Mouse (Mus musculus): Measurements from ENCODE around the gene Serpina1b. TPM values are rescaled to one million over a fixed set of nuclear protein-coding genes. Genes with fewer than 3 reads are reported as not detected.

Gene Serpina1b
- polyA plus RNA-seq, 1 experiment from 2014 or later, result not detected

- Histone ChIP-seq H3K4me3 (ENCODE audit: control insufficient read depth in 1 of 2, insufficient read depth in 1 of 2, low read depth in 1 of 2, low read length in 2 of 2) (no peak overlapping the region), H3K27ac (replicated peaks in 1 of 2; ENCODE audit: control insufficient read depth in 1 of 2, insufficient read depth in 1 of 2, low read depth in 2 of 2, low read length in 2 of 2) (no peak overlapping the region), H3K4me2 (ENCODE audit: low read length) (no peak overlapping the region), H3K27me3 (ENCODE audit: control insufficient read depth, insufficient read depth, low read length) (no peaks in the 10 kb centered on the region), H3K9ac (ENCODE audit: low read length) (no peak overlapping the region), H3K36me3 (ENCODE audit: control insufficient read depth, insufficient read depth, low read length) (no peaks in the 10 kb centered on the region), H3K9me3 (ENCODE audit: control insufficient read depth, low read length) (no peaks in the 10 kb centered on the region), H3K4me1 (ENCODE audit: control insufficient read depth in 2 of 2, insufficient read depth in 2 of 2, low read length in 2 of 2) (peaks cover 0 to 2% of the 10 kb centered on the region in 2 experiments; a peak in 1 of 4 replicates)
- ATAC-seq (ENCODE audit: insufficient number of reproducible peaks, insufficient read depth, low FRiP score, low read depth), result no peak
- WGBS, result 78% methylated on average over 4 of the region's 4 CpGs
Observed at GRCm38 (mm10) chr12:103700144-103700750, 129.9 kb downstream of the Serpina1b start.

GRCm38 (mm10) chr12:103695429-103695828 is 134.7 kb downstream of the Serpina1b start, which contains the start of gene Serpina1f:
Gene Serpina1f (minus strand): TSS chr12:103695529.
- Histone ChIP-seq H3K27ac (replicated peaks in 1 of 2; ENCODE audit: control insufficient read depth in 1 of 2, insufficient read depth in 1 of 2, low read depth in 2 of 2, low read length in 2 of 2) (no peak within 1 kb of the TSS), H3K27me3 (ENCODE audit: control insufficient read depth, insufficient read depth, low read length) (no peaks in the 10 kb centered on the region), H3K9ac (ENCODE audit: low read length) (no peak within 1 kb of the TSS), H3K4me3 (ENCODE audit: control insufficient read depth in 1 of 2, insufficient read depth in 1 of 2, low read depth in 1 of 2, low read length in 2 of 2) (no peak within 1 kb of the TSS), H3K4me2 (ENCODE audit: low read length) (no peak within 1 kb of the TSS), H3K36me3 (ENCODE audit: control insufficient read depth, insufficient read depth, low read length) (no peaks in the 10 kb centered on the region), H3K9me3 (ENCODE audit: control insufficient read depth, low read length) (no peaks in the 10 kb centered on the region), H3K4me1 (ENCODE audit: control insufficient read depth in 2 of 2, insufficient read depth in 2 of 2, low read length in 2 of 2) (peaks cover 0 to 5% of the 10 kb centered on the region in 2 experiments; a peak in 1 of 4 replicates)
- 84% methylated on average over 8 of the region's 8 CpGs for WGBS
- ATAC-seq (ENCODE audit: insufficient number of reproducible peaks, insufficient read depth, low FRiP score, low read depth), result no peak

GRCm38 (mm10) chr12:103688221-103688814 is 141.9 kb downstream of the Serpina1b start:
- no peaks in the 10 kb centered on the region for H3K9me3 ChIP-seq (ENCODE audit: control insufficient read depth, low read length)
- H3K36me3 ChIP-seq (ENCODE audit: control insufficient read depth, insufficient read depth, low read length), result no peaks in the 10 kb centered on the region
- H3K4me1 ChIP-seq (ENCODE audit: control insufficient read depth in 2 of 2, insufficient read depth in 2 of 2, low read length in 2 of 2), result peaks cover 0 to 6% of the 10 kb centered on the region in 2 experiments; a peak in 1 of 4 replicates
- no peak overlapping the region for H3K4me3 ChIP-seq (ENCODE audit: control insufficient read depth in 1 of 2, insufficient read depth in 1 of 2, low read depth in 1 of 2, low read length in 2 of 2)
- H3K9ac ChIP-seq (ENCODE audit: low read length), result no peak overlapping the region
- H3K4me2 ChIP-seq (ENCODE audit: low read length), result no peak overlapping the region
- WGBS, result 23% methylated on average over 3 of the region's 3 CpGs
- ATAC-seq (ENCODE audit: insufficient number of reproducible peaks, insufficient read depth, low FRiP score, low read depth), result no peak
- H3K27ac ChIP-seq (replicated peaks in 1 of 2; ENCODE audit: control insufficient read depth in 1 of 2, insufficient read depth in 1 of 2, low read depth in 2 of 2, low read length in 2 of 2), result no peak overlapping the region
- H3K27me3 ChIP-seq (ENCODE audit: control insufficient read depth, insufficient read depth, low read length), result no peaks in the 10 kb centered on the region

- no peak overlapping the region for H3K4me3 ChIP-seq (ENCODE audit: control insufficient read depth in 1 of 2, insufficient read depth in 1 of 2, low read depth in 1 of 2, low read length in 2 of 2)
- peaks cover 0 to 6% of the 10 kb centered on the region in 2 experiments; a peak in 1 of 4 replicates for H3K4me1 ChIP-seq (ENCODE audit: control insufficient read depth in 2 of 2, insufficient read depth in 2 of 2, low read length in 2 of 2)
- no peaks in the 10 kb centered on the region for H3K27me3 ChIP-seq (ENCODE audit: control insufficient read depth, insufficient read depth, low read length)
- no peaks in the 10 kb centered on the region for H3K36me3 ChIP-seq (ENCODE audit: control insufficient read depth, insufficient read depth, low read length)
- no peak overlapping the region for H3K9ac ChIP-seq (ENCODE audit: low read length)
- ATAC-seq (ENCODE audit: insufficient number of reproducible peaks, insufficient read depth, low FRiP score, low read depth), result no peak
- no peak overlapping the region for H3K27ac ChIP-seq (replicated peaks in 1 of 2; ENCODE audit: control insufficient read depth in 1 of 2, insufficient read depth in 1 of 2, low read depth in 2 of 2, low read length in 2 of 2)
- H3K9me3 ChIP-seq (ENCODE audit: control insufficient read depth, low read length), result no peaks in the 10 kb centered on the region
- H3K4me2 ChIP-seq (ENCODE audit: low read length), result no peak overlapping the region
- 62% methylated on average over 7 of the region's 7 CpGs for WGBS
Observed at GRCm38 (mm10) chr12:103687021-103687420, 143.2 kb downstream of the Serpina1b start.

DNA sequence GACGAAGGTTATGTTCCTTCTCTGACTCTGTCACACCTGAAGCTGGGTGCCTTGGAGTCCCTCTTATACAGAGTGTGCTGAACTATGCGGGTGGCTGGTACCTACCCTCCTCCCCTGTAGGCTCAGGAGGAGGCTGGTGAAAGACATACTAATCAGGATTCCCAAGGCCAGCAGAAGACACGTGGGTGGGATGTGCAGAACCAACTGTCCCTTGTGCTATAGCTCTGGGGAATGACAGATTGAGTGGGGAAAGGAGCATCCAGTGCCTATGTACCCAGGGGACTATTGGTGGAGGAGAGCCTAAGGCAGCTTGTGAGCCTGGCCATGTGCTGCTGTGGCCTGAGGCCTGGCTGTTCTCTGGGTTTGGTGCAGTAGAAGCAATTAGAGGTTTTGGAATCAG is 144.1 kb downstream of the Serpina1b start:
- Histone ChIP-seq H3K4me1 (ENCODE audit: control insufficient read depth in 2 of 2, insufficient read depth in 2 of 2, low read length in 2 of 2) (peaks cover 0 to 3% of the 10 kb centered on the region in 2 experiments; a peak in 1 of 4 replicates), H3K9me3 (ENCODE audit: control insufficient read depth, low read length) (no peaks in the 10 kb centered on the region)
- 52% methylated on average over 3 of the region's 3 CpGs for WGBS

GRCm38 (mm10) chr12:103685386-103685785 is 144.8 kb downstream of the Serpina1b start:
- no peak for ATAC-seq (ENCODE audit: insufficient number of reproducible peaks, insufficient read depth, low FRiP score, low read depth)
- Histone ChIP-seq H3K27ac (replicated peaks in 1 of 2; ENCODE audit: control insufficient read depth in 1 of 2, insufficient read depth in 1 of 2, low read depth in 2 of 2, low read length in 2 of 2) (no peak overlapping the region), H3K9ac (ENCODE audit: low read length) (no peak overlapping the region), H3K4me1 (ENCODE audit: control insufficient read depth in 2 of 2, insufficient read depth in 2 of 2, low read length in 2 of 2) (peaks cover 0 to 3% of the 10 kb centered on the region in 2 experiments; a peak in 1 of 4 replicates), H3K36me3 (ENCODE audit: control insufficient read depth, insufficient read depth, low read length) (no peaks in the 10 kb centered on the region), H3K4me3 (ENCODE audit: control insufficient read depth in 1 of 2, insufficient read depth in 1 of 2, low read depth in 1 of 2, low read length in 2 of 2) (no peak overlapping the region), H3K4me2 (ENCODE audit: low read length) (no peak overlapping the region), H3K9me3 (ENCODE audit: control insufficient read depth, low read length) (no peaks in the 10 kb centered on the region), H3K27me3 (ENCODE audit: control insufficient read depth, insufficient read depth, low read length) (no peaks in the 10 kb centered on the region)
- 41% methylated on average over 3 of the region's 3 CpGs for WGBS

More for the DNA sequence above, 144.1 kb downstream of the Serpina1b start:
- Histone ChIP-seq H3K27me3 (ENCODE audit: control insufficient read depth, insufficient read depth, low read length) (no peaks in the 10 kb centered on the region), H3K4me3 (ENCODE audit: control insufficient read depth in 1 of 2, insufficient read depth in 1 of 2, low read depth in 1 of 2, low read length in 2 of 2) (no peak overlapping the region), H3K27ac (replicated peaks in 1 of 2; ENCODE audit: control insufficient read depth in 1 of 2, insufficient read depth in 1 of 2, low read depth in 2 of 2, low read length in 2 of 2) (no peak overlapping the region), H3K4me2 (ENCODE audit: low read length) (no peak overlapping the region), H3K36me3 (ENCODE audit: control insufficient read depth, insufficient read depth, low read length) (no peaks in the 10 kb centered on the region), H3K9ac (ENCODE audit: low read length) (no peak overlapping the region)
- no peak for ATAC-seq (ENCODE audit: insufficient number of reproducible peaks, insufficient read depth, low FRiP score, low read depth)

- Histone ChIP-seq H3K9ac (ENCODE audit: low read length) (no peak overlapping the region), H3K27ac (replicated peaks in 1 of 2; ENCODE audit: control insufficient read depth in 1 of 2, insufficient read depth in 1 of 2, low read depth in 2 of 2, low read length in 2 of 2) (no peak overlapping the region), H3K4me3 (ENCODE audit: control insufficient read depth in 1 of 2, insufficient read depth in 1 of 2, low read depth in 1 of 2, low read length in 2 of 2) (no peak overlapping the region), H3K4me1 (ENCODE audit: control insufficient read depth in 2 of 2, insufficient read depth in 2 of 2, low read length in 2 of 2) (peaks cover 0 to 3% of the 10 kb centered on the region in 2 experiments; a peak in 1 of 4 replicates), H3K9me3 (ENCODE audit: control insufficient read depth, low read length) (no peaks in the 10 kb centered on the region), H3K36me3 (ENCODE audit: control insufficient read depth, insufficient read depth, low read length) (no peaks in the 10 kb centered on the region), H3K27me3 (ENCODE audit: control insufficient read depth, insufficient read depth, low read length) (no peaks in the 10 kb centered on the region), H3K4me2 (ENCODE audit: low read length) (no peak overlapping the region)
- 60% methylated on average over 4 of the region's 4 CpGs for WGBS
- no peak for ATAC-seq (ENCODE audit: insufficient number of reproducible peaks, insufficient read depth, low FRiP score, low read depth)
Observed at GRCm38 (mm10) chr12:103683775-103684174, 146.4 kb downstream of the Serpina1b start.

Data from heart, embryonic 14.5 days (tissue).